Mouse (Mus musculus): Measurements from ENCODE around the gene Tmem204. TPM values are rescaled to one million over a fixed set of nuclear protein-coding genes. Genes with fewer than 3 reads are reported as not detected.

Gene Tmem204
- polyA plus RNA-seq, 1 experiment from 2014 or later, result 29.8 TPM

DNA sequence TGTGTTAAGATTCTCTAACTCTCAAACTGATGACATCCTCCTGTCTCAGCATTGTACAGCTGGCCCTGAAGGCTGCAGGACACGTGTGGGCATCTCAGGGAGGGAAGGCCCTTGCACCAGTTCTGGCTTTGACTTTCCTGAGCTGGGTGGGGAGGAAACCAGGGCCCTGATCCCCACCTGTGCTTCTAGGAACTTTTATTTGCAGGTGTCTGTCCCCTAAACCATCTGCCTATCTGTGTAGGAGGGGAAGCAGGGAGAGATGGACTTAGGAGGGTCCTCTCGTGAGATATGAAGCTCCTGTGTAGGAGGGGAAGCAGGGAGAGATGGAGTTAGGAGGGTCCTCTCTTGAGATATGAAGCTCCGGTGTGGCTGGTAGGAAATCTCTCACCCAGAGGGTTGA lies 504 bp downstream of the Tmem204 start:
- Histone ChIP-seq H3K27me3 (no peaks in the 10 kb centered on the region), H3K27ac (replicated peaks) (peak overlapping the region; percentile 97), H3K4me2 (replicated peaks) (peak overlapping the region; percentile 21), H3K36me3 (0 out of 2 replicates have a peak, but pooled peaks cover 4% of the 10 kb centered on the region), H3K9me3 (replicated peaks) (no peaks in the 10 kb centered on the region), H3K4me1 (peaks cover 76% of the 10 kb centered on the region), H3K4me3 (replicated peaks) (no peak overlapping the region), H3K9ac (no peak overlapping the region)
- no peak for ATAC-seq (ENCODE audit: insufficient number of reproducible peaks, low FRiP score, low TSS enrichment, low read depth)
- 25% methylated on average over 3 of the region's 3 CpGs for WGBS

DNA sequence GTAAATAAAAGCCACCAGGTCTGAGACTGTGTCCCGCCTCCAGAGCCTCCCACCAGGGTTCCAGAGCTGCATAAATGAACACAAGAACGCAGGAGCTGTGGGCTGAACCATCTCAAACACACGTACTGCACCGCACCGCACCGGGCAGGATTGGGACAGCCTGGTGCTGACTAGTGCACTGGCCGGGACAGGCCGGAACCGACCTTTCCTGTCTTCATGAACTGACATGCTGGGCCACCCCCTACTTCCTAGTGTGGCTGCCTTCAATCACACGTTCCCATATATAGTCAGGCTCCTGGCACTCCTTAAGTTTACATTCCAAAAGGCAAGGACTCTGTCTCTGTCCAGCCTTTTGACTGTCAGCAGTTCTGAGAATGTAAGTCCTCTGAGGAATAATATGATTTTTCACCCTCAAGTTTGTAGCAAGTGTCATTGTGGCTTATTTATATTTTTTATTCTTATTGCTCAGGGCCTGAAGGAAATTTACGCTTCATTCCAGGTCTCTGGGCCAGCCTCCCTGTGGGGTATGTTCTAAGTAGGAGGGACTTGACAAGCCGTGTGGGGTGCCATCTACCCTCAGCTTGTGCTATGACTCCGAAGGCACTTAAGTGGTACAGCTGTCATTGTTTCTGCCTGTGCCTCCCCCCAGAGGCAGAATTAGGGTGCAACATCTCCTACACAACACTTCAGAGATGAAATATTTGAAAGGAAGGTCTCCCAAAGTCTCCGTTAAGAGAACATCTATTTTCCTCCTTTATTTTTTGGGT lies 1.1 kb downstream of the Tmem204 start:
- ATAC-seq (ENCODE audit: insufficient number of reproducible peaks, low FRiP score, low TSS enrichment, low read depth), result peak; percentile 62
- Histone ChIP-seq H3K4me1 (peaks cover 82% of the 10 kb centered on the region), H3K27me3 (no peaks in the 10 kb centered on the region), H3K4me2 (replicated peaks) (peak overlapping the region; percentile 21), H3K9me3 (replicated peaks) (no peaks in the 10 kb centered on the region), H3K36me3 (0 out of 2 replicates have a peak, but pooled peaks cover 4% of the 10 kb centered on the region), H3K27ac (replicated peaks) (peak overlapping the region; percentile 97), H3K9ac (no peak overlapping the region), H3K4me3 (replicated peaks) (no peak overlapping the region)
- 32% methylated on average over 14 of the region's 14 CpGs for WGBS

DNA sequence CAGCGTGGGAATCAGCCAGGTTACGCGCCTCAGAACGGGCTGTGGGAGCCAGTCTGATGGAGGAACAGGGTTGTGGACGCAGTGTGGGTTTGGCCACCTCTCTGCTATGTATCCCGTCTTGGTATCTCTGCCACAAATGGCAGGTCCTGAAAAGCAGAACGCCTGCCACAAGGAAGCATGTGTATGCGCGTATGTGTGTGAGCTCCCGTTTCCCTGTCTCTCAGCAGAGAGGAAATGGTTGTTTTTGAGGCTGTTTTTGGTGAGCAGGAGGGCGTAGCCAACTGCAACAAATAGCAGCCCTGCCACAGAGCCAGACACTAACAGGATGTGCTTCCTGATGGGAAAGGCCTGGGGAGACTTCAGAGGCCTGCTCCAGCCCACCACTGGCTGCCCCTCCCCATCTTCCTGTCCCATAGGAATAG lies 2.4 kb downstream of the Tmem204 start:
- Histone ChIP-seq H3K4me1 (peaks cover 87% of the 10 kb centered on the region), H3K4me3 (replicated peaks) (peak overlapping the region; percentile 32), H3K9me3 (replicated peaks) (no peaks in the 10 kb centered on the region), H3K4me2 (replicated peaks) (peak overlapping the region; percentile 35), H3K27me3 (no peaks in the 10 kb centered on the region), H3K27ac (replicated peaks) (peak overlapping the region; percentile 97), H3K9ac (no peak overlapping the region), H3K36me3 (no peaks in the 10 kb centered on the region)
- no peak for ATAC-seq (ENCODE audit: insufficient number of reproducible peaks, low FRiP score, low TSS enrichment, low read depth)
- WGBS, result 41% methylated on average over 11 of the region's 11 CpGs

DNA sequence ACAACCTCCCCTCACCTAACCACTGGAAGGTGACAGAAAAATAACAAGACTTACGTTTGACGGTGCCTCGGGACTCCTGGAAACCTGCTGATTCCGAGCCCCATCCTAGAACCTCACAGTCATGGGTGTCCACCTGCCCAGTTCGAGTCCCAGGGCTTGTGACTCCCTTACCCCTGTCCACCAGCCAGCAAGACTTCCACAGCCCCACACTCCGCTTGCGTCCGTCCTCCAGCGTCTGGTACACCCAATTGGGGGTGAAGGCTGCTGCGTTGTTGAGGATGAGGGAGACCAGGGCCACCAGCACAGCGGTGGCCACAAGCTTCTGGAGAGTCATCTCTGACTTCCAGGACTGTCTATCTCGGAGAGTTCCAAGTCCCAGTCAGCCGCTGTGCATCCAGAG lies 3.2 kb downstream of the Tmem204 start:
- Histone ChIP-seq H3K27me3 (no peaks in the 10 kb centered on the region), H3K9me3 (replicated peaks) (no peaks in the 10 kb centered on the region), H3K27ac (replicated peaks) (peak overlapping the region; percentile 97), H3K9ac (no peak overlapping the region; the same call in 1 of the 2 replicates), H3K4me1 (peaks cover 83% of the 10 kb centered on the region), H3K4me3 (replicated peaks) (peak overlapping the region; percentile 32), H3K36me3 (no peaks in the 10 kb centered on the region), H3K4me2 (replicated peaks) (peak overlapping the region; percentile 35)
- 88% methylated on average over 13 of the region's 13 CpGs for WGBS
- no peak for ATAC-seq (ENCODE audit: insufficient number of reproducible peaks, low FRiP score, low TSS enrichment, low read depth)

DNA sequence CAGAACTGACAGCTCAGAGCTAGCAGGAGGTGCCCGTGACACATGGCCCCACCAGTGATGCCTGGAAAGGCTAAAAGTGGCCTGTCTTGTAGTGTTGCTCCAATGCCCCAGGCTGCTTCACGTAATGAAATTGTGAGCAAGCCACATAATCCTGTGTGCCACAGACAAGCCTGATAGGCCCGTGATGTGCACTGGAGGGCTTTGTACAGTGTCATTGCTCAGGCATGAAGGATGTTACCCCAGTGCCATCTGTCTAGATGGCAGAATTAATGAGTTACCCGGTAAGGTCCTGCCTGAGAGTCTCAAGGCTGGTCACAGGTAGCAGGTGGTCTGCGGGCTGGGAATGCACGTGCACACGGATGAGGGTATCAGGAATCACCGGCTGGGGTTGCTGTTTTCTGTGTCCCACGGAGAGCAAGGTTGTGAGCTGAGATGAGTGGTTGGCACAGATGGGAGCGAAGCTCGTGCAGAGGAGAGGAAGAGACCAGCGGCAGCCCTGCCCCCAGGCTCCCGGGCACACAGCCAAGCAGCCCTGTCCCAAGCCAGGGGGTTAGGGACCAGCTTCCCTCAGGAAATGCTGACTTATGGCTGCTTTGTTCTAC lies 5.5 kb downstream of the Tmem204 start:
- Histone ChIP-seq H3K4me2 (replicated peaks) (peak overlapping the region; percentile 35), H3K27ac (replicated peaks) (peak overlapping the region; percentile 61), H3K27me3 (no peaks in the 10 kb centered on the region), H3K9me3 (replicated peaks) (no peaks in the 10 kb centered on the region), H3K4me1 (peaks cover 60% of the 10 kb centered on the region), H3K4me3 (replicated peaks) (peak overlapping the region; percentile 32), H3K9ac (no peak overlapping the region), H3K36me3 (no peaks in the 10 kb centered on the region)
- WGBS, result 42% methylated on average over 13 of the region's 13 CpGs
- ATAC-seq (ENCODE audit: insufficient number of reproducible peaks, low FRiP score, low TSS enrichment, low read depth), result no peak; the same call in 1 of the 2 replicates

DNA sequence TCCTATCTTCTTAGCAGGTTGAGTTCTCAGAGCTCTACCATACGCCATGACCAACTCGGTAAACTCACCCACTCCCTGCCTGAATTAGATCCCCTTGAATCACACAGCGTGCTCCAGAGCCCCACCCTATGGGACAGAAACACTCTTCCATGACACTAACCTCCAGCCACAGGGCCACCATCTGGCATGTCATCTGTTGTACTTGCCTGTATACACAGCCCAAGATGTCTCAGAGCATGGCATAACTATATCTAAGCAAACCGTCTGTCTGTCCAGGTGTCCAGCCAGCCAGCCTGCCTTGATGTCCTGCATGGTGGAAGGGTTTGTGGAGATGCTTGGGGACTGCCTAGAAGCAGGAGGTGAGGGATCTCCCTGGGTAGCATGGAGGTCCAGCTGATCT lies 6.5 kb downstream of the Tmem204 start:
- ATAC-seq (ENCODE audit: insufficient number of reproducible peaks, low FRiP score, low TSS enrichment, low read depth), result no peak
- H3K36me3 ChIP-seq, result no peaks in the 10 kb centered on the region
- no peak overlapping the region for H3K27ac ChIP-seq (replicated peaks)
- H3K4me1 ChIP-seq, result peaks cover 51% of the 10 kb centered on the region
- H3K4me3 ChIP-seq (replicated peaks), result no peak overlapping the region
- no peaks in the 10 kb centered on the region for H3K9me3 ChIP-seq (replicated peaks)
- no peak overlapping the region for H3K4me2 ChIP-seq (replicated peaks)
- 91% methylated on average over 4 of the region's 4 CpGs for WGBS
- H3K27me3 ChIP-seq, result no peaks in the 10 kb centered on the region
- H3K9ac ChIP-seq, result no peak overlapping the region

DNA sequence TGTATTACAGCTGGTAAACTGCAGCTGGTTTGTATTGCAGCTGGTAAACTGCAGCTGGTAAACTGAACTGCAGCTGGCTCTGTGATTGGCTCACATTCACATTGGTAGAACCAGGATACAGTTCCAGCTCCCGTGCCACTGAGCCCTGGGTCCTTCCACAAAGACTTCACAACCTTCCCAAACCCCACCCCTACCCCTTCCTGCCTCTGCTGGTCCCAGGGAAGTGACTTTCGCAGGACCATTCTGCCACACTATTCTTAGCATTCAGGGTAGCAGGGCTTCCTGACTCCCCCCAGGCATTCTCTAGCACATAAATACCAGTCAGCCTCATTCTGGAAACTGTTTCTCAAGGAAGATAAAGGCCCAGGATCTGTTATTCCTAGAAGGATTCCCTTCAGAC lies 14.7 kb downstream of the Tmem204 start:
- H3K4me2 ChIP-seq (replicated peaks), result no peak overlapping the region
- no peaks in the 10 kb centered on the region for H3K9me3 ChIP-seq (replicated peaks)
- peaks cover 16% of the 10 kb centered on the region; the same call in 1 of the 2 replicates for H3K36me3 ChIP-seq
- no peaks in the 10 kb centered on the region for H3K4me1 ChIP-seq
- H3K27ac ChIP-seq (replicated peaks), result no peak overlapping the region
- no peak for ATAC-seq (ENCODE audit: insufficient number of reproducible peaks, low FRiP score, low TSS enrichment, low read depth)
- no peak overlapping the region for H3K9ac ChIP-seq
- no peaks in the 10 kb centered on the region for H3K27me3 ChIP-seq
- 49% methylated on average over 2 of the region's 2 CpGs for WGBS
- no peak overlapping the region for H3K4me3 ChIP-seq (replicated peaks)

DNA sequence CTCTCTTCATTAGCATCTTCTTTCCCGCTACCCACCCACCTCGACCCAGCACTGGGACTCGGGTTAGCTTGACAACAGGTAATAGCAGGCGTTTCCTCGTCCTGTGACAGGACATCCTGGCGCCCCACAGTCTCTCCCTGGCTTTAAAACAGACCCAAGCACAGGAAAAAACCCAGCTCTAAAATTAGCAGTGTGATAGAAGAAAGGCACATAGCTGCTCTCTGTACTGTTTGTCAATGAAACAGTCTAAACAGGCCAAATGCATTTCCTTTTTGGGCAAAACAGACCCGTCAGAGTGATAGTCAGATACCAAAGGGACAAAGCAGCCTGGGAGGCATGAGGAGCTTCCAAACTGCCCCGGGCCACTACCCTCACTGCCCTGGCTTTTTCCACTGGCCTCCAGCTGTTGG lies 15.9 kb downstream of the Tmem204 start:
- Histone ChIP-seq H3K4me1 (no peaks in the 10 kb centered on the region), H3K36me3 (peaks cover 19% of the 10 kb centered on the region), H3K27ac (replicated peaks) (peak overlapping the region; percentile 44; the same call in 1 of the 2 replicates), H3K4me3 (replicated peaks) (no peak overlapping the region), H3K4me2 (replicated peaks) (no peak overlapping the region), H3K27me3 (no peaks in the 10 kb centered on the region), H3K9ac (no peak overlapping the region), H3K9me3 (replicated peaks) (no peaks in the 10 kb centered on the region)
- WGBS, result 66% methylated on average over 8 of the region's 8 CpGs
- no peak for ATAC-seq (ENCODE audit: insufficient number of reproducible peaks, low FRiP score, low TSS enrichment, low read depth)

DNA sequence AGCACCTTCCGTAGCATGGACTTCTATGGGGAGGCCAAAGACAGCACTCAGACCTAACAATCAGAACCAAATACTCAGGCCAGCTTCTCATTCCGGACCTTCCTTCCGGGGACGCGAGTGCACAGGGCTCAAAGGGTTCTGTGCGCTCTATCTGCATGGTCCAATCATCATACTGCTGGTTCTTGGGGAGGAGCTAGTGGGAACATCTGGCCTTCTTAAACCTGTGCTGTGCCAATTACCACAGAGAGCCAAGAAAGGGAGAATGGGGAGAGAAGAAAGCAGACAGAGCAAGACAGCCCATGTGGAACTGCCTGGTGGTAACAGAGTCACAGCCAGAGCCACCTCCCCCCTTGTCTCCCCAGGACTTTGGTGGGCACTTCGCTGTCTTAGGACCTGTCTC lies 16.8 kb downstream of the Tmem204 start:
- H3K27ac ChIP-seq (replicated peaks), result no peak overlapping the region
- no peak for ATAC-seq (ENCODE audit: insufficient number of reproducible peaks, low FRiP score, low TSS enrichment, low read depth)
- H3K9ac ChIP-seq, result no peak overlapping the region
- WGBS, result 86% methylated on average over 7 of the region's 7 CpGs
- H3K4me2 ChIP-seq (replicated peaks), result no peak overlapping the region
- peaks cover 26% of the 10 kb centered on the region for H3K36me3 ChIP-seq
- no peaks in the 10 kb centered on the region for H3K9me3 ChIP-seq (replicated peaks)
- no peaks in the 10 kb centered on the region for H3K27me3 ChIP-seq
- H3K4me3 ChIP-seq (replicated peaks), result no peak overlapping the region
- no peaks in the 10 kb centered on the region for H3K4me1 ChIP-seq

DNA sequence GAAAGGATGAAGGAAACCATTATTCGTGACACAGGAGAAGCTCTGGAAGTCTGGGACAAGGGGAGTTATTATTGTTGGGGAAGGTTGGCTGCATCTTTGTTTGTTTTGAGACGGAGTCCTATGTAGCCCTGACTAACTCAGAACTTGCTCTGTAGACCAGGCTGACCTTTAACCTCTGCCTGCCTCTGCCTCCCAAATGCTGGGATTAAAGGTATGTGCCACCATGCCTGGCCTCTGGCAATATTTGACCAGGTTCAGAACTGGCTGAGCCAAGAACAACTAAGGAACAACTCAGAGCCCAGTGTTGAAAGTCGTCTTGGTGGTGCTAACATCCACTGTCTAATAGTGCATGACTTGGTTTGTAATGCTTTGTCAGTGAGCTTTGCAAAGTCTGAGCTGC lies 18.2 kb downstream of the Tmem204 start:
- 84% methylated on average over 3 of the region's 3 CpGs for WGBS
- no peak overlapping the region for H3K27ac ChIP-seq (replicated peaks)
- H3K27me3 ChIP-seq, result no peaks in the 10 kb centered on the region
- no peak overlapping the region for H3K9ac ChIP-seq
- H3K36me3 ChIP-seq, result peaks cover 32% of the 10 kb centered on the region
- no peak for ATAC-seq (ENCODE audit: insufficient number of reproducible peaks, low FRiP score, low TSS enrichment, low read depth)
- no peaks in the 10 kb centered on the region for H3K9me3 ChIP-seq (replicated peaks)
- H3K4me1 ChIP-seq, result no peaks in the 10 kb centered on the region
- H3K4me2 ChIP-seq (replicated peaks), result no peak overlapping the region
- H3K4me3 ChIP-seq (replicated peaks), result no peak overlapping the region

DNA sequence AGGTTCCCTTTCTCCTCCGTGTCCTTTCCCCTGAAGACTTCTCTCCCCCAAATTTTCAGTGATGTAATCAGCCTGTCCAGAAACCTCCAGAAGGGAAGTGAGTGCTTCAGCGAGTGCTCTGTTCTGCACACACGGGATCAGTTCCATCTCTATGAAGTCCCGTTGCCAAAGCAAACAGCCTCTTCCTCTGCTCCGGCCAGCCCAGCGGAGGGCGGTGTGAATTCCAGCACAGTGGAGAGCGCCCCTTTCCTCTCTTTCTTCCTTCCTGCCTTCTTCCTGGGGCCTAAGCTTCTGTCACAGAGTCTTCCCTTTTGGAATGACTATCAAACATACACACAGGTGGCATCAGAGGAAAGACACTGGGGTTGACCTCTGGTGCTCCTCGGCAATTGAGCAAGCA lies 19.0 kb downstream of the Tmem204 start:
- Histone ChIP-seq H3K36me3 (peaks cover 33% of the 10 kb centered on the region), H3K27ac (replicated peaks) (0 out of 2 replicates have a peak overlapping the region, but pooled peaks have one; percentile 44)
- ATAC-seq (ENCODE audit: insufficient number of reproducible peaks, low FRiP score, low TSS enrichment, low read depth), result peak; percentile 65; the same call in 1 of the 2 replicates

More for the DNA sequence above, 19.0 kb downstream of the Tmem204 start:
- WGBS, result 70% methylated on average over 9 of the region's 9 CpGs
- no peaks in the 10 kb centered on the region for H3K27me3 ChIP-seq
- no peak overlapping the region for H3K9ac ChIP-seq
- no peak overlapping the region for H3K4me3 ChIP-seq (replicated peaks)
- H3K4me2 ChIP-seq (replicated peaks), result no peak overlapping the region
- H3K9me3 ChIP-seq (replicated peaks), result no peaks in the 10 kb centered on the region
- H3K4me1 ChIP-seq, result no peaks in the 10 kb centered on the region

Measured in embryonic facial prominence, embryonic 15.5 days (tissue).